Mouse (Mus musculus) midbrain, embryonic 10.5 days (tissue): ENCODE measurements around the gene Creb3l4. TPM values are rescaled to one million over a fixed set of nuclear protein-coding genes. Genes with fewer than 3 reads are reported as not detected.

Source experiments
- DNase-seq: peaks from one replicate; pipeline ENCODE4 v3.0.0-alpha.2; 2017; ENCODE audit warnings: low spot score
- H3K27ac ChIP-seq: fragments of 300-500 bp; sonication (generic); replicated peaks from 2 replicates; pipeline ENCODE4 v1.5.1; 2016; ENCODE audit warnings: mild to moderate bottlenecking
- H3K27me3 ChIP-seq: fragments of 300-500 bp; sonication (generic); 2 replicates; pipeline ENCODE4 v1.6.1; 2016; ENCODE audit warnings: low read depth, mild to moderate bottlenecking; ENCODE audit not compliant: poor library complexity, severe bottlenecking
- H3K36me3 ChIP-seq: fragments of 300-500 bp; sonication (generic); 2 replicates; pipeline ENCODE4 v1.6.1; 2016; ENCODE audit warnings: mild to moderate bottlenecking, moderate library complexity
- H3K4me1 ChIP-seq: fragments of 300-500 bp; sonication (generic); 2 replicates; pipeline ENCODE4 v1.6.1; 2016
- H3K4me3 ChIP-seq: fragments of 300-500 bp; sonication (generic); 2 replicates; pipeline ENCODE4 v1.5.1; 2016; ENCODE audit warnings: mild to moderate bottlenecking, moderate library complexity
- H3K9me3 ChIP-seq: fragments of 300-500 bp; sonication (generic); replicated peaks from 2 replicates; pipeline ENCODE4 v1.6.1; 2016; ENCODE audit warnings: mild to moderate bottlenecking
- WGBS: fragments of 180-500 bp; shearing (Covaris S2); methylation state at CpG from one replicate; pipeline ENCODE4 v1.1.7; 2016; 5-methylcytosine and 5-hydroxymethylcytosine counted together
- microRNA-seq: library from miRNA; unstranded; fragments of <30 nt; microRNA quantifications from one replicate; pipeline ENCODE4, GENCODE M21; 2017
- polyA plus RNA-seq: library from polyadenylated mRNA; unstranded; fragments of >200 nt; fragmentation: Nextera tagmentation; extraction: Ambion mirVana; gene quantifications from 2 replicates; pipeline ENCODE4 v1.2.1, GENCODE M21; 2016

Creb3l4 gene
- polyA plus RNA-seq, 1 experiment from 2014 or later, result 4.6 TPM

GRCm38 (mm10) chr3:90194759-90195158 is 48.6 kb downstream of the Creb3l4 start:
- no peaks in the 10 kb centered on the region for H3K36me3 ChIP-seq
- WGBS, result 78% methylated on average over 4 of the region's 4 CpGs
- H3K27me3 ChIP-seq, result no peaks in the 10 kb centered on the region
- H3K4me1 ChIP-seq, result no peaks in the 10 kb centered on the region
- no peak for DNase-seq
- H3K9me3 ChIP-seq, result no peaks in the 10 kb centered on the region
- no peak overlapping the region for H3K4me3 ChIP-seq
- H3K27ac ChIP-seq, result no peak overlapping the region

GRCm38 (mm10) chr3:90190859-90191510 is 52.3 kb downstream of the Creb3l4 start:
- Histone ChIP-seq H3K27ac (no peak overlapping the region), H3K27me3 (no peaks in the 10 kb centered on the region), H3K4me3 (no peak overlapping the region), H3K4me1 (no peaks in the 10 kb centered on the region), H3K36me3 (no peaks in the 10 kb centered on the region), H3K9me3 (no peaks in the 10 kb centered on the region)
- no peak for DNase-seq
- WGBS, result 88% methylated on average over 11 of the region's 11 CpGs

Small RNA genes within 50 kb of the gene (microRNA-seq; reads per million reads assigned to microRNA genes)
- not detected for gene Mir7012

Other genes with a start within 250 kb of the Creb3l4 start
- 172 and 182 TPM in 2 replicates for gene Hax1, start 244.7 kb downstream of the Creb3l4 start, polyA plus RNA-seq
- gene 4933434E20Rik, start 191.9 kb downstream of the Creb3l4 start, polyA plus RNA-seq, result 235 and 237 TPM in 2 replicates
- 196 and 204 TPM in 2 replicates for gene Ubap2l, start 190.9 kb downstream of the Creb3l4 start, polyA plus RNA-seq
- 576 and 578 TPM in 2 replicates for gene Tpm3, start 170.9 kb downstream of the Creb3l4 start, polyA plus RNA-seq
- 0.43 and 0.62 TPM in 2 replicates for gene Nup210l, start 139.4 kb downstream of the Creb3l4 start, polyA plus RNA-seq
- 1,039 and 1,132 TPM in 2 replicates for gene Rps27, start 29.9 kb downstream of the Creb3l4 start, polyA plus RNA-seq
- 25.8 and 26.8 TPM in 2 replicates for gene Rab13, start 29.8 kb downstream of the Creb3l4 start, polyA plus RNA-seq
- 93.6 and 96.3 TPM in 2 replicates for gene Jtb, start 11.9 kb downstream of the Creb3l4 start, polyA plus RNA-seq
- gene Slc39a1, start 4.7 kb upstream of the Creb3l4 start, polyA plus RNA-seq, result 69.6 and 81.8 TPM in 2 replicates
- 18.5 and 20.9 TPM in 2 replicates for gene Crtc2, start 10.7 kb upstream of the Creb3l4 start, polyA plus RNA-seq
- 6.9 and 7.0 TPM in 2 replicates for gene Dennd4b, start 21.7 kb upstream of the Creb3l4 start, polyA plus RNA-seq
- gene Gatad2b, start 49.7 kb upstream of the Creb3l4 start, polyA plus RNA-seq, result 13.6 and 14.1 TPM in 2 replicates
- gene Slc27a3, start 146.4 kb upstream of the Creb3l4 start, polyA plus RNA-seq, result 16.4 and 20.1 TPM in 2 replicates
- gene Ints3, start 190.1 kb upstream of the Creb3l4 start, polyA plus RNA-seq, result 36.2 and 36.9 TPM in 2 replicates
- gene Npr1, start 222.4 kb upstream of the Creb3l4 start, polyA plus RNA-seq, result 2.9 and 3.3 TPM in 2 replicates
- gene Ilf2, start 232.6 kb upstream of the Creb3l4 start, polyA plus RNA-seq, result 343 and 346 TPM in 2 replicates
- gene Snapin, start 247.5 kb upstream of the Creb3l4 start, polyA plus RNA-seq, result 65.5 and 75.1 TPM in 2 replicates